Mouse (Mus musculus) E14TG2a.4 (cell line): ENCODE data around the gene Grin2c.

Source experiments
- H3K27me3 ChIP-seq: 2 replicates; pipeline ENCODE4 v1.6.1; 2014; ENCODE audit warnings: low read length, control low read depth; ENCODE audit not compliant: insufficient read depth
- H3K36me3 ChIP-seq: 2 replicates; pipeline ENCODE4 v1.6.1; 2014; ENCODE audit warnings: low read length, control low read depth; ENCODE audit not compliant: insufficient read depth
- H3K4me1 ChIP-seq: replicated peaks from 2 replicates; pipeline ENCODE4 v1.6.1; 2014; ENCODE audit warnings: low read depth, low read length, control low read depth
- H3K4me3 ChIP-seq: replicated peaks from 2 replicates; pipeline ENCODE4 v1.5.1; 2014; ENCODE audit warnings: mild to moderate bottlenecking, low read length
- H3K9me3 ChIP-seq: 2 replicates; pipeline ENCODE4 v1.6.1; 2014; ENCODE audit warnings: low read length, control low read depth
- CTCF ChIP-seq: conservative IDR thresholded peaks from 2 replicates; pipeline ENCODE4 v1.5.1; 2014; ENCODE audit warnings: low read length
- NANOG ChIP-seq: IDR thresholded peaks from 2 replicates; pipeline ENCODE4 v1.6.1; 2014; ENCODE audit warnings: borderline replicate concordance, low read length, mixed read lengths
- POU5F1 ChIP-seq: IDR thresholded peaks from 2 replicates; pipeline ENCODE4 v1.6.1; 2014; ENCODE audit warnings: low read length, borderline replicate concordance

The Grin2c gene

DNA sequence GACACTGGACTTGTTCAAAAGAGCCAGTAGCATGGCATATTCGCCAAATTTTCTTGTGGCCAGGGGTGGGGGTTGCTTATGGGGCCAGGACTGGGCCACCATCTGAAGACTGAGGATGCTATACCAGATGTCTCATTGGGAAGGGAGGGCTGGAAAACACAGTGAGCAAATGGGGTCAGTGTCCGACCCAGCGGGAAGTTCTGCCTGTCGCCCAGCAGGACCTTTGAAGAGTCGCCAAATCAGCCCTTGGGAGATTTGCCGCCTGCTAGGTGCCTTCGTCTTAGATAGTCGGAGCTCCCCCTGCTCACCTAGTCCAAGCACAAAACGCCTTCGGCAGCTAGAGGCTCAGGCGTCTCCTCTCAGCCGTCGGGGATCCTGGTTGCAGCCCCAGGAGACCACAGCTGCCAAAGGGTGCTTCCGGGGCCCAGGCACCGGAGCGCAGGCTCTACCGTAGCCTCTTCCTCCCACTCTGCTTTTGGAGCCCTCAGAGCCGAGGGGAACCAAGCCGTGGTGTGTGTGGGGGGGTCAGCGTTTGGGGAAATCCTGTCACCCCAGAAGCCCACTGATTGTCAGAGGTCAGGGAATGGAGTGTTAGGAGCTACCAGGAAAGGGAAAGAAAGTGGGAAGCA, 1.2 kb downstream of the Grin2c start:
- peaks cover 17% of the 10 kb centered on the region for H3K36me3 ChIP-seq
- TF ChIP-seq NANOG (no peak), CTCF (no peak), POU5F1 (no peak)
- peak overlapping the region; percentile 75 for H3K4me3 ChIP-seq
- peaks cover 64% of the 10 kb centered on the region for H3K4me1 ChIP-seq
- H3K27me3 ChIP-seq = peaks cover 81% of the 10 kb centered on the region
- no peaks in the 10 kb centered on the region for H3K9me3 ChIP-seq

- H3K4me1 ChIP-seq = peaks cover 59% of the 10 kb centered on the region
- TF ChIP-seq POU5F1 = no peak
- no peaks in the 10 kb centered on the region for H3K9me3 ChIP-seq
- peaks cover 14% of the 10 kb centered on the region for H3K36me3 ChIP-seq
- H3K4me3 ChIP-seq = peak overlapping the region; percentile 69
- H3K27me3 ChIP-seq = peaks cover 89% of the 10 kb centered on the region
Observed at GRCm38 (mm10) chr11:115264862-115265668, 2.0 kb downstream of the Grin2c start.

DNA sequence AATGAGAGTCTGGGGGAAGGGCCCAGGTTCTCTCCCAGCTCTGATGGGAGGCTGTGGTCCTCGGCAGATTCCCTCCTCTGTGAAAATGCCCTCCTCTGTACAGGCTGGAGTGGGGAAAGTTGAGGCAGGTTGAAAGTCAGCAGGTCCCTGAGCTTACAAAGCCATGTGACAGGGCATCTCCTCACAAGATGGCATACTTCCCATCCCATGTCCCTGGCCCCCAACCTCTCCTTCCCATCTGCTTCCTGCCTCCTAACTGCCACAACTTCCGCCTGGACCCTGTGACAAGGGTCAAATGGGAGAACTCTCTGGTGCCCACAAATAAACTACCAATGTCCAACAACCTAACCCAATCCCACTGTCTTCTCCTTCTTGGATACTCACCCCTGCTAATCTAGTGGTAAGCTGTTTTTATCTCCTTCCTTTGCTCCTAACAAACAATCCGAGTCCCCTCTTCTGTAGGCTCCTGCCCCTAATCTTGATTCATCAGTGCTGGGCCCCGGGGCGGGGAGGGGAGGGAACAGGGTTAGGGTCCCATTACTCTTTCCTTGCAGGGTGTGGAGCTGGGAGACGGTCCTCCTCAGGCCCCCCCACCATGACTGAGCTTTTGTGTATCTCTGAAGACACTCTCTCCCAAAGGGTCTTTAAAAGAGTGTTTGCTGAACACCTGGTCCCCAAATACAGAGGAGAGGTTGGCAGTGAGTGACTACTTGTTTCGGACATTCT, 2.7 kb downstream of the Grin2c start:
- Histone ChIP-seq H3K27me3 (peaks cover 95% of the 10 kb centered on the region), H3K9me3 (no peaks in the 10 kb centered on the region), H3K4me3 (no peak overlapping the region), H3K36me3 (peaks cover 14% of the 10 kb centered on the region), H3K4me1 (peaks cover 52% of the 10 kb centered on the region)
- TF ChIP-seq NANOG = no peak
- no peak for TF ChIP-seq CTCF
- TF ChIP-seq POU5F1 = no peak

DNA sequence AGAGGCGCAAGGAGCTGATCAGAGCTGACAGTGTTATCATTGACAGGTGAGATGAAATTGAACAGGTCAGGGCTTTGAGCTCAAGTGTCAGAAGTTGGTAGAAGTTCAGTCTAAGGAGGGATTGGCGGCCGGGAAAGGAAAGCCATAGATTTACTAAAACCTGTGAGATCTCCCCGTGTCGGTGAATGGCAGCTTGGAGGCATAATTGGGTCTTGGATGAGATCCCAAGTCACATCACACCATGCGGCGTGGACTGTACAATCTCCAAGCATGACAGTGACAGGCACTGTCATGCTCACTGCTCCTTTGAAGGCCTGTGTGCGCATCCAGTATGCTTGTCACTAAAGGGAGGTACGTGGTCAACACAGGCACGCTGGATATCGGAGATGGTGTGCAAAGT, 4.1 kb downstream of the Grin2c start:
- no peaks in the 10 kb centered on the region for H3K9me3 ChIP-seq
- TF ChIP-seq POU5F1 (no peak), NANOG (no peak), CTCF (no peak)
- H3K27me3 ChIP-seq = peaks cover 94% of the 10 kb centered on the region
- peaks cover 1% of the 10 kb centered on the region for H3K36me3 ChIP-seq
- H3K4me3 ChIP-seq = no peak overlapping the region
- H3K4me1 ChIP-seq = peaks cover 53% of the 10 kb centered on the region

DNA sequence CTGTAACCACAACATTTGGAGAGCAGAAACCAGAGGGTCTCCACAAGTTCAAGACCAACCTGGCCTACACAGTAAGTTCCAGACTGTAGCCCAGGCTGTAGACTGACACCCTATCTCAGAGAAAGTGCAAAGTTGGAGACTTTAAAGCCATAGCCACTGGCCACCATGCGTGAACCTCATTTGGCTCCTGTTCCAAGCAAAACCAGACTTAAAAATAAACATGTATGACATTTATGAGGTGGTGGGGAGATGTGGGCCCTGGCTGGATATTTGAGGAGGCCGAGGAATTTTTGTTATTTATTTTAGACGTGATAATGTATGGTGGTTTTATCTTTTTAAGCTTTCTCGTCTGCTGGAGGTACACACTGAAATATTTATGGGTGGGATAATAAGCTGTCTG, 7.9 kb downstream of the Grin2c start:
- TF ChIP-seq NANOG (no peak), POU5F1 (no peak), CTCF (no peak)
- Histone ChIP-seq H3K27me3 (peaks cover 94% of the 10 kb centered on the region), H3K4me1 (peaks cover 33% of the 10 kb centered on the region), H3K9me3 (no peaks in the 10 kb centered on the region), H3K36me3 (no peaks in the 10 kb centered on the region), H3K4me3 (no peak overlapping the region)

DNA sequence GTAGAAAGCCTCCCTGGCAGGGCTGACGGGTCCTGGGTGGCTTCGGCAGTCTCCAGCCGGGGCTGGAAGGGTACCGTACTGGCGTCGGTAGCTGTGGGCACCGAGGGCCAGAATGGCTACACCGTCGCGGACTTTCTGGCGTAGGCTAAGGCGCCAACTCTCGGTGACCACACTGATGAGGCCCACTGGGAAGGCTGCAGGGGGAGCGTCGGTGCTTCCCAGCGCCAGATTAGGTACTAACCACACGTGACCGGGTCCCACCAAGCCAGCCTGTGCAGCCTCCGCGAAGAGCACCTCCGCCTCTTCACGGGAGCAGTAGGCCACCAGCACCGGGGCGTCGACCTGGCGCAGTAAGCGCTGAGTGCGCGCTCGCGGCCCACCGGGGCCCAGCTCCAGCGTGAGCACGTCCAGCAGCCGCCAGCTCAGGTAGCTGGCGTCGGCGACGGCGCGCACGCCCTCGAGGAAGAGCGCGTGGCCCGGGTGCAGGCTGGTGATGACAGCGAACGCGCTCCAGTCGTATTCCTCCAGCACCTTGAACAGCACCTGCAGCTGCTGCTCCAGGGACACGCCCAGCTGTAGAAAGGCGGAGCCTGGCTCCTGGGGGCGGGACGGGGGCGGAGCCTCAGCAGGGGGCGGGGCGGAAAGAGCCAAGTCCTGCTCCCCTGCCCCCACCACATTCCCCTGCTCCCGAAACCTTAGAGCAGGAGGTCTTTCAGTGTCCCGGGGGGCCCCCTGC, 9.1 kb downstream of the Grin2c start:
- no peak for TF ChIP-seq CTCF
- TF ChIP-seq NANOG = no peak
- TF ChIP-seq POU5F1 = no peak
- H3K27me3 ChIP-seq = peaks cover 95% of the 10 kb centered on the region
- peaks cover 31% of the 10 kb centered on the region for H3K4me1 ChIP-seq

GRCm38 (mm10) chr11:115251258-115251657, 15.8 kb downstream of the Grin2c start:
- Histone ChIP-seq H3K4me1 (peaks cover 45% of the 10 kb centered on the region), H3K4me3 (no peak overlapping the region), H3K36me3 (no peaks in the 10 kb centered on the region), H3K27me3 (peaks cover 82% of the 10 kb centered on the region), H3K9me3 (no peaks in the 10 kb centered on the region)
- no peak for TF ChIP-seq NANOG
- TF ChIP-seq CTCF = no peak
- no peak for TF ChIP-seq POU5F1

More for the DNA sequence above, 9.1 kb downstream of the Grin2c start:
- Histone ChIP-seq H3K4me3 (peak overlapping the region; percentile 65), H3K9me3 (no peaks in the 10 kb centered on the region), H3K36me3 (no peaks in the 10 kb centered on the region)
